Comparison of ENCODE assay signal across 8 mouse cellular contexts in genomic region chr7:128238991-128239390, GRCm38 (mm10). TPM values are rescaled to one million over a fixed set of nuclear protein-coding genes. Genes with fewer than 3 reads are reported as not detected.
A peak's percentile ranks its signal among the peaks of the same experiment; 100 is the strongest.
DNase-seq lines count a peak whose midpoint lies in the region; ATAC-seq lines count a peak whose summit lies in the region.

No protein-coding gene starts in this region.

- H3K9ac ChIP-seq in neural tube, embryonic 11.5 days (ENCODE audit: low read length), result no peak overlapping the region
- H3K9ac ChIP-seq in hindbrain, embryonic 15.5 days, result no peak overlapping the region
- H3K9ac ChIP-seq in liver, embryonic 12.5 days, result peak overlapping the region; percentile 60
- H3K9ac ChIP-seq in neural tube, embryonic 12.5 days, result no peak overlapping the region

- DNase-seq in neural tube, embryonic 11.5 days (ENCODE audit: low spot score), result no peak
- DNase-seq in neural tube, embryonic 10.5 days (ENCODE audit: extremely low spot score, low spot score), result no peak
- peak; percentile 57 for DNase-seq in embryo, embryonic 9.5 days (ENCODE audit: extremely low spot score)
- no peak for DNase-seq in right cerebral cortex, postnatal 10 days (ENCODE audit: low spot score in 2 of 2)
- no peak for DNase-seq in left cerebral cortex, adult 8-10 months (ENCODE audit: low spot score in 2 of 2)

- peak overlapping the region; percentile 53; the same call in 1 of the 2 replicates for H3K4me3 ChIP-seq in neural tube, embryonic 11.5 days (ENCODE audit: low read depth, low read length)
- H3K4me3 ChIP-seq in hindbrain, embryonic 15.5 days, result peak overlapping the region; percentile 72
- peak overlapping the region; percentile 81 for H3K4me3 ChIP-seq in liver, embryonic 12.5 days
- H3K4me3 ChIP-seq in neural tube, embryonic 12.5 days, result peak overlapping the region; percentile 64

- 30% methylated on average over 4 of the region's 4 CpGs for whole genome bisulfite sequencing in neural tube, embryonic 11.5 days
- WGBS in hindbrain, embryonic 15.5 days, result 20% methylated on average over 4 of the region's 4 CpGs
- WGBS in liver, embryonic 12.5 days (ENCODE audit: insufficient replicate concordance), result 25% methylated on average over 4 of the region's 4 CpGs
- WGBS in neural tube, embryonic 12.5 days, result 28% methylated on average over 4 of the region's 4 CpGs

- 0 out of 2 replicates have a peak, but pooled peaks have one; percentile 7 for ATAC-seq in neural tube, embryonic 11.5 days (ENCODE audit: insufficient read depth, low FRiP score, low TSS enrichment)
- ATAC-seq in hindbrain, embryonic 15.5 days (ENCODE audit: low FRiP score, low read depth), result no peak
- no peak for ATAC-seq in liver, embryonic 12.5 days
- no peak for ATAC-seq in neural tube, embryonic 12.5 days (ENCODE audit: low FRiP score, low read depth)

- no peaks in the 10 kb centered on the region for H3K27me3 ChIP-seq in neural tube, embryonic 11.5 days (ENCODE audit: control insufficient read depth, insufficient read depth, low read length)
- H3K27me3 ChIP-seq in hindbrain, embryonic 15.5 days, result no peaks in the 10 kb centered on the region
- no peaks in the 10 kb centered on the region for H3K27me3 ChIP-seq in liver, embryonic 12.5 days (replicated peaks)
- H3K27me3 ChIP-seq in neural tube, embryonic 12.5 days (replicated peaks), result no peaks in the 10 kb centered on the region

- H3K9me3 ChIP-seq in neural tube, embryonic 11.5 days (ENCODE audit: control insufficient read depth, low read length), result no peaks in the 10 kb centered on the region
- H3K9me3 ChIP-seq in hindbrain, embryonic 15.5 days, result no peaks in the 10 kb centered on the region
- no peaks in the 10 kb centered on the region for H3K9me3 ChIP-seq in liver, embryonic 12.5 days (replicated peaks)
- no peaks in the 10 kb centered on the region for H3K9me3 ChIP-seq in neural tube, embryonic 12.5 days

- H3K27ac ChIP-seq in neural tube, embryonic 11.5 days (ENCODE audit: low read depth, low read length), result no peak overlapping the region
- H3K27ac ChIP-seq in hindbrain, embryonic 15.5 days (replicated peaks), result no peak overlapping the region
- H3K27ac ChIP-seq in liver, embryonic 12.5 days, result peak overlapping the region; percentile 99
- H3K27ac ChIP-seq in neural tube, embryonic 12.5 days, result no peak overlapping the region

- H3K36me3 ChIP-seq in neural tube, embryonic 11.5 days (ENCODE audit: control insufficient read depth, insufficient read depth, low read length), result peaks cover 6% of the 10 kb centered on the region
- peaks cover 12% of the 10 kb centered on the region; the same call in 1 of the 2 replicates for H3K36me3 ChIP-seq in hindbrain, embryonic 15.5 days
- H3K36me3 ChIP-seq in liver, embryonic 12.5 days, result peaks cover 48% of the 10 kb centered on the region
- H3K36me3 ChIP-seq in neural tube, embryonic 12.5 days, result peaks cover 35% of the 10 kb centered on the region

- peaks cover 4% of the 10 kb centered on the region; the same call in 1 of the 2 replicates for H3K4me1 ChIP-seq in neural tube, embryonic 11.5 days (ENCODE audit: control insufficient read depth, insufficient read depth, low read length)
- H3K4me1 ChIP-seq in hindbrain, embryonic 15.5 days (replicated peaks), result peaks cover 23% of the 10 kb centered on the region
- H3K4me1 ChIP-seq in liver, embryonic 12.5 days, result peaks cover 33% of the 10 kb centered on the region
- H3K4me1 ChIP-seq in neural tube, embryonic 12.5 days, result no peaks in the 10 kb centered on the region; the same call in none of the 2 replicates

- H3K4me2 ChIP-seq in neural tube, embryonic 11.5 days (ENCODE audit: low read depth), result peak overlapping the region; percentile 52
- peak overlapping the region; percentile 83 for H3K4me2 ChIP-seq in hindbrain, embryonic 15.5 days
- peak overlapping the region; percentile 87 for H3K4me2 ChIP-seq in liver, embryonic 12.5 days
- peak overlapping the region; percentile 88 for H3K4me2 ChIP-seq in neural tube, embryonic 12.5 days (replicated peaks)

RNA-seq across cellular contexts. Expression of gene 9130023H24Rik, which starts 1.2 kb away (rescaled TPM):
- 12.9 and 14.2 TPM in 2 replicates for polyA plus RNA-seq in neural tube, embryonic 11.5 days (2014; fragmentation: Nextera tagmentation; extraction: Ambion mirVana)
- 7.4 and 8.0 TPM in 2 replicates for polyA plus RNA-seq in hindbrain, embryonic 15.5 days (2015; fragmentation: Nextera tagmentation; extraction: Ambion mirVana)
- polyA plus RNA-seq in liver, embryonic 12.5 days (2016; fragmentation: Nextera tagmentation; extraction: Ambion mirVana), result 2.9 and 3.1 TPM in 2 replicates
- 10.7 and 12.6 TPM in 2 replicates for polyA plus RNA-seq in neural tube, embryonic 12.5 days (2016; fragmentation: Nextera tagmentation; extraction: Ambion mirVana)
- 1 to 10 TPM; 3.9 to 5.0 (median 4.4) TPM for total RNA-seq in left cerebral cortex, adult 8-10 months (2022)

RNA-seq across cellular contexts. Expression of gene Armc5, which starts 1.8 kb away (rescaled TPM):
- 10.5 and 11.6 TPM in 2 replicates for polyA plus RNA-seq in neural tube, embryonic 11.5 days (2014; fragmentation: Nextera tagmentation; extraction: Ambion mirVana)
- 14.2 and 14.7 TPM in 2 replicates for polyA plus RNA-seq in hindbrain, embryonic 15.5 days (2015; fragmentation: Nextera tagmentation; extraction: Ambion mirVana)
- 12.7 and 12.8 TPM in 2 replicates for polyA plus RNA-seq in liver, embryonic 12.5 days (2016; fragmentation: Nextera tagmentation; extraction: Ambion mirVana)
- polyA plus RNA-seq in neural tube, embryonic 12.5 days (2016; fragmentation: Nextera tagmentation; extraction: Ambion mirVana), result 15.2 and 17.3 TPM in 2 replicates
- total RNA-seq in left cerebral cortex, adult 8-10 months (2022), result 10 to 100 TPM; 14.2 to 16.8 (median 14.9) TPM

RNA-seq across cellular contexts. Expression of gene Tgfb1i1, which starts 7.6 kb away (rescaled TPM):
- polyA plus RNA-seq in neural tube, embryonic 11.5 days (2014; fragmentation: Nextera tagmentation; extraction: Ambion mirVana), result 31.3 and 32.3 TPM in 2 replicates
- polyA plus RNA-seq in hindbrain, embryonic 15.5 days (2015; fragmentation: Nextera tagmentation; extraction: Ambion mirVana), result 27.8 and 28.2 TPM in 2 replicates
- 22.3 and 25.1 TPM in 2 replicates for polyA plus RNA-seq in liver, embryonic 12.5 days (2016; fragmentation: Nextera tagmentation; extraction: Ambion mirVana)
- polyA plus RNA-seq in neural tube, embryonic 12.5 days (2016; fragmentation: Nextera tagmentation; extraction: Ambion mirVana), result 38.1 and 38.3 TPM in 2 replicates
- 10 to 100 TPM; 16.0 to 17.2 (median 16.5) TPM for total RNA-seq in left cerebral cortex, adult 8-10 months (2022)

RNA-seq across cellular contexts. Expression of gene Slc5a2, which starts 26.5 kb away (rescaled TPM):
- polyA plus RNA-seq in neural tube, embryonic 11.5 days (2014; fragmentation: Nextera tagmentation; extraction: Ambion mirVana), result 0.13 and 0.55 TPM in 2 replicates
- 0.29 TPM in 1 of 2 replicates, not detected in the other for polyA plus RNA-seq in hindbrain, embryonic 15.5 days (2015; fragmentation: Nextera tagmentation; extraction: Ambion mirVana)
- 2.0 and 2.1 TPM in 2 replicates for polyA plus RNA-seq in liver, embryonic 12.5 days (2016; fragmentation: Nextera tagmentation; extraction: Ambion mirVana)
- not detected in 2 replicates for polyA plus RNA-seq in neural tube, embryonic 12.5 days (2016; fragmentation: Nextera tagmentation; extraction: Ambion mirVana)
- total RNA-seq in left cerebral cortex, adult 8-10 months (2022), result not detected

RNA-seq across cellular contexts. Expression of gene Cox6a2, which starts 32.8 kb away (rescaled TPM):
- polyA plus RNA-seq in neural tube, embryonic 11.5 days (2014; fragmentation: Nextera tagmentation; extraction: Ambion mirVana), result 2.3 and 3.4 TPM in 2 replicates
- polyA plus RNA-seq in hindbrain, embryonic 15.5 days (2015; fragmentation: Nextera tagmentation; extraction: Ambion mirVana), result 0.31 and 0.50 TPM in 2 replicates
- polyA plus RNA-seq in liver, embryonic 12.5 days (2016; fragmentation: Nextera tagmentation; extraction: Ambion mirVana), result 1.2 and 1.5 TPM in 2 replicates
- 2.1 and 3.3 TPM in 2 replicates for polyA plus RNA-seq in neural tube, embryonic 12.5 days (2016; fragmentation: Nextera tagmentation; extraction: Ambion mirVana)
- total RNA-seq in left cerebral cortex, adult 8-10 months (2022), result 10 to 100 TPM in 2 of 4 experiments, 1 to 10 TPM in 2; 4.5 to 14.1 (median 9.5) TPM
